Mouse (Mus musculus): ENCODE data around the gene Rhob. TPM values are rescaled to one million over a fixed set of nuclear protein-coding genes. Genes with fewer than 3 reads are reported as not detected.

Gene Rhob
- polyA plus RNA-seq, 1 experiment: 0.83 TPM

GRCm38 (mm10) chr12:8499001-8499870 lies 573 bp downstream of the Rhob start:
- no peaks in the 10 kb centered on the region for H3K9me3 ChIP-seq (ENCODE audit: control insufficient read depth, low read length)
- peaks cover 23% of the 10 kb centered on the region for H3K4me1 ChIP-seq (ENCODE audit: control insufficient read depth)
- no peaks in the 10 kb centered on the region for H3K36me3 ChIP-seq (ENCODE audit: control insufficient read depth)
- peak overlapping the region; percentile 67 for H3K4me3 ChIP-seq (replicated peaks)
- H3K27me3 ChIP-seq (ENCODE audit: control insufficient read depth): peaks cover 29% of the 10 kb centered on the region
- TF ChIP-seq TAL1 (IDR thresholded peaks at IDR 0.05; ENCODE audit: low read length) (no peak), GATA1 (IDR thresholded peaks at IDR 0.05; ENCODE audit: low read length) (no peak)

GRCm38 (mm10) chr12:8498591-8499000 lies 1.2 kb downstream of the Rhob start:
- Histone ChIP-seq H3K4me3 (replicated peaks) (peak overlapping the region; percentile 67), H3K9me3 (ENCODE audit: control insufficient read depth, low read length) (no peaks in the 10 kb centered on the region), H3K27me3 (ENCODE audit: control insufficient read depth) (peaks cover 29% of the 10 kb centered on the region), H3K36me3 (ENCODE audit: control insufficient read depth) (no peaks in the 10 kb centered on the region), H3K4me1 (ENCODE audit: control insufficient read depth) (peaks cover 23% of the 10 kb centered on the region)
- TF ChIP-seq TAL1 (IDR thresholded peaks at IDR 0.05; ENCODE audit: low read length) (no peak), GATA1 (IDR thresholded peaks at IDR 0.05; ENCODE audit: low read length) (no peak)

DNA sequence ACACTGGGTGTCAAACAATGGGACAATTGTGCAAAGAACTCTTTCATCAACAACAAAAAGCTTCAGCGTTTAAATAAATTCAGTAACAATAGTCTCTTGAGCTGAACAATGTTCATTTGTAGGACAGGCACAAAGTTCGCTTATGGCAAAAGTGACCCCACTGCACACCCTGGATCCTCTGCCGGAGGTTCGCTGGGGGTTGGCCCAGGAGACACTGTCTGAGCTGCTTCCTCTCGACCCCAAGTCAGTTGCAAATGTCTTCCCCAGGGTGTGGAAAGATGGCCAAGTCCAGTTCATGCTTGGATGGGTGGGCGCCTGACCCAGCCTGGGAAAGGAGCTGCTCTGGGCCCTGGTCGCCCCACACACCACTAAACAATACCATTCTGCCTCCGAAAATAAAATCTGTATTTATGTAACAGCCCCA lies 1.6 kb downstream of the Rhob start:
- Histone ChIP-seq H3K9me3 (ENCODE audit: control insufficient read depth, low read length) (no peaks in the 10 kb centered on the region), H3K4me3 (replicated peaks) (peak overlapping the region; percentile 19), H3K27me3 (ENCODE audit: control insufficient read depth) (peaks cover 29% of the 10 kb centered on the region), H3K4me1 (ENCODE audit: control insufficient read depth) (peaks cover 23% of the 10 kb centered on the region), H3K36me3 (ENCODE audit: control insufficient read depth) (no peaks in the 10 kb centered on the region)
- TF ChIP-seq TAL1 (IDR thresholded peaks at IDR 0.05; ENCODE audit: low read length): no peak
- TF ChIP-seq GATA1 (IDR thresholded peaks at IDR 0.05; ENCODE audit: low read length): no peak

DNA sequence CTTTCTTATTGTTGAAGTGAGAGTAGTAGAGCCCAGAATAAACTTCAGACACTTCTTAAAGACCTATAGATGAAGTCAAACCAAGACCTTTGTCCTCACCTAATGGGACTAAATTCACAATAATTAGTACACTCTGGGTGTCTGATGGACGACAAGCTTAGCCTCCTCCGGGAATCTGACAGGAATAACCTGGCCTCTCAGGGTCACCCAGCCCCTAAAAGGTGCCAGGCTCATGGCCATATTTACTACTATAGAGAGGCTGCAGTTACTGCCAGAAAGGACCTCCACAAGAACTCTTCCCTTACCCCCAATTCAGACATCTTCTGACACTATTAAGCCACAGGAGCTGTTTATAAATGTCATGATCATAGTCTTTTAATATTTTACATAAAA lies 2.5 kb downstream of the Rhob start:
- H3K9me3 ChIP-seq (ENCODE audit: control insufficient read depth, low read length): no peaks in the 10 kb centered on the region
- H3K4me1 ChIP-seq (ENCODE audit: control insufficient read depth): peaks cover 23% of the 10 kb centered on the region
- peaks cover 29% of the 10 kb centered on the region for H3K27me3 ChIP-seq (ENCODE audit: control insufficient read depth)
- no peak for TF ChIP-seq GATA1 (IDR thresholded peaks at IDR 0.05; ENCODE audit: low read length)
- no peak for TF ChIP-seq TAL1 (IDR thresholded peaks at IDR 0.05; ENCODE audit: low read length)
- H3K36me3 ChIP-seq (ENCODE audit: control insufficient read depth): no peaks in the 10 kb centered on the region
- no peak overlapping the region for H3K4me3 ChIP-seq (replicated peaks)

- no peaks in the 10 kb centered on the region for H3K9me3 ChIP-seq (ENCODE audit: control insufficient read depth, low read length)
- H3K27me3 ChIP-seq (ENCODE audit: control insufficient read depth): peaks cover 29% of the 10 kb centered on the region
- no peak for TF ChIP-seq GATA1 (IDR thresholded peaks at IDR 0.05; ENCODE audit: low read length)
- TF ChIP-seq TAL1 (IDR thresholded peaks at IDR 0.05; ENCODE audit: low read length): no peak; the same call in 2 of the 3 replicates
- H3K4me1 ChIP-seq (ENCODE audit: control insufficient read depth): peaks cover 23% of the 10 kb centered on the region
- H3K36me3 ChIP-seq (ENCODE audit: control insufficient read depth): no peaks in the 10 kb centered on the region
- no peak overlapping the region for H3K4me3 ChIP-seq (replicated peaks)
Measured at GRCm38 (mm10) chr12:8496679-8497313, 3.0 kb downstream of the Rhob start.

GRCm38 (mm10) chr12:8495881-8496678 lies 3.7 kb downstream of the Rhob start:
- TF ChIP-seq GATA1 (IDR thresholded peaks at IDR 0.05; ENCODE audit: low read length) (no peak), TAL1 (IDR thresholded peaks at IDR 0.05; ENCODE audit: low read length) (no peak)
- Histone ChIP-seq H3K9me3 (ENCODE audit: control insufficient read depth, low read length) (no peaks in the 10 kb centered on the region), H3K36me3 (ENCODE audit: control insufficient read depth) (no peaks in the 10 kb centered on the region), H3K4me1 (ENCODE audit: control insufficient read depth) (peaks cover 23% of the 10 kb centered on the region), H3K4me3 (replicated peaks) (no peak overlapping the region), H3K27me3 (ENCODE audit: control insufficient read depth) (peaks cover 29% of the 10 kb centered on the region)

DNA sequence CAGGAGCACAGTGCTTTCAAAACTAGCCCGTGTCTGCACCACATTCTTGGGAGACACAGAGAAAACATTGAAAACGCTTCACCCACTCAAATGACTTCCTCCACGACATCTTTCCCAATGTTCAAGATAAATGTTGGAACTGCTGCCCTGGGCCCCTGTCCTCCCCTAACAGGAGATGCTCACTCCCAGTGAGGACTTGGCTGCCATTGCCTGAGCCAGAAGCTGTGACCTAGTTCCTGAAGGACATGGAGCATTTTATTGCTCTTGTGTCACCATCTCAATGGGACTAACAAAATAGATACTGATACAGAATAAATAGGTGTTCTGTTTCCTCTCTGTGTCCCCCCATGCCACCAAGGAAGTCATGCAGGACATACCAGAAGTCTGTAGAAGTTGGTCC lies 5.1 kb downstream of the Rhob start:
- H3K36me3 ChIP-seq (ENCODE audit: control insufficient read depth): no peaks in the 10 kb centered on the region
- no peaks in the 10 kb centered on the region for H3K9me3 ChIP-seq (ENCODE audit: control insufficient read depth, low read length)
- peaks cover 10% of the 10 kb centered on the region for H3K4me1 ChIP-seq (ENCODE audit: control insufficient read depth)
- peaks cover 18% of the 10 kb centered on the region for H3K27me3 ChIP-seq (ENCODE audit: control insufficient read depth)
- TF ChIP-seq TAL1 (IDR thresholded peaks at IDR 0.05; ENCODE audit: low read length): no peak
- TF ChIP-seq GATA1 (IDR thresholded peaks at IDR 0.05; ENCODE audit: low read length): no peak
- no peak overlapping the region for H3K4me3 ChIP-seq (replicated peaks)

- Histone ChIP-seq H3K9me3 (ENCODE audit: control insufficient read depth, low read length) (no peaks in the 10 kb centered on the region), H3K36me3 (ENCODE audit: control insufficient read depth) (no peaks in the 10 kb centered on the region), H3K27me3 (ENCODE audit: control insufficient read depth) (peaks cover 5% of the 10 kb centered on the region), H3K4me1 (ENCODE audit: control insufficient read depth) (no peaks in the 10 kb centered on the region), H3K4me3 (replicated peaks) (no peak overlapping the region)
- TF ChIP-seq GATA1 (IDR thresholded peaks at IDR 0.05; ENCODE audit: low read length) (no peak), TAL1 (IDR thresholded peaks at IDR 0.05; ENCODE audit: low read length) (no peak)
Measured at GRCm38 (mm10) chr12:8493386-8493785, 6.4 kb downstream of the Rhob start.

DNA sequence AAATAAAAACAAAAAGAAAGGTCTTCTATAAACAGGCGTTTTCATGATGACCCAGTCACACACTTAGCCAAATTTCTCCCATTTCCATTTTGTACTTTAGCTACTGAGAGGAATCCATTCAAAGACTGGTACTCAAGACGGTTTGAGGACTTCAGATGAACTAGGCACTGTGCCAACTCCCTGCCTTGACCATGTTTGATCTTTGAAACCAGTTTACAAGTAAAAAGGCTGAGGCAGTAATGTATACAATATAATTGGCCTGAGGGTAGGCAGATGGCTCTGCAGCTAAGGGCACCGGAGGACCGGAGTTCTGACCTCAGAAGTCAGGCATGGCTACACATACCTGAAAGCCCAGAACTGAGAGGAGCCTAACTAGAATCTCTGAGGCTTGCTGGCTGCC lies 10.7 kb downstream of the Rhob start:
- H3K36me3 ChIP-seq (ENCODE audit: control insufficient read depth): no peaks in the 10 kb centered on the region
- no peaks in the 10 kb centered on the region for H3K27me3 ChIP-seq (ENCODE audit: control insufficient read depth)
- no peaks in the 10 kb centered on the region for H3K9me3 ChIP-seq (ENCODE audit: control insufficient read depth, low read length)
- no peak overlapping the region for H3K4me3 ChIP-seq (replicated peaks)
- TF ChIP-seq GATA1 (IDR thresholded peaks at IDR 0.05; ENCODE audit: low read length) (no peak), TAL1 (IDR thresholded peaks at IDR 0.05; ENCODE audit: low read length) (no peak)
- H3K4me1 ChIP-seq (ENCODE audit: control insufficient read depth): no peaks in the 10 kb centered on the region
